Mouse (Mus musculus): ENCODE measurements around the gene Notch2.

Notch2 gene

GRCm38 (mm10) chr3:98160330-98160729, 147.0 kb downstream of the Notch2 start, which contains the start of gene Adam30:
TSS of gene Adam30 (plus strand) at chr3:98160630.
- DNase-seq, result no peak

GRCm38 (mm10) chr3:98178340-98178739, 165.0 kb downstream of the Notch2 start:
- DNase-seq, result peak; percentile 52

DNA sequence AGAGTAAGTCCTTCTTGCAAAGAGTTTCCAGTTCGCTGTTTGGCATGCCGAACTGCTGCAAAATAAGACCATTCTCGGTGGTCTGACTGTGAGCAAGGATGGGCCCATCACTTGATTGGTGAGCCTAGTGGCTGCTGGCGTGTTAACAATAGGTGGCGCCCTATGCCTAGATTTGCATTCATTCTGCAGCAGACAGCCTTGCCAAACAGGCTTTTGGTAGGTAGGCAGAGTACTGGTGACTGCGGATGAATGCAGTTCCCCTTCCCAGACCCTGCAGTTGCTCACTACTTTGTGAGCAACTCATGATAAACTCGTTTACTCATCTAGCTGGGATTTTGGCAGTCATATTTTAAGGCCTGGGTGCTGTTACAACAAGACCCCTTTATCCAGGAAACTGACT, 167.5 kb downstream of the Notch2 start:
- peak; percentile 29 for DNase-seq

DNA sequence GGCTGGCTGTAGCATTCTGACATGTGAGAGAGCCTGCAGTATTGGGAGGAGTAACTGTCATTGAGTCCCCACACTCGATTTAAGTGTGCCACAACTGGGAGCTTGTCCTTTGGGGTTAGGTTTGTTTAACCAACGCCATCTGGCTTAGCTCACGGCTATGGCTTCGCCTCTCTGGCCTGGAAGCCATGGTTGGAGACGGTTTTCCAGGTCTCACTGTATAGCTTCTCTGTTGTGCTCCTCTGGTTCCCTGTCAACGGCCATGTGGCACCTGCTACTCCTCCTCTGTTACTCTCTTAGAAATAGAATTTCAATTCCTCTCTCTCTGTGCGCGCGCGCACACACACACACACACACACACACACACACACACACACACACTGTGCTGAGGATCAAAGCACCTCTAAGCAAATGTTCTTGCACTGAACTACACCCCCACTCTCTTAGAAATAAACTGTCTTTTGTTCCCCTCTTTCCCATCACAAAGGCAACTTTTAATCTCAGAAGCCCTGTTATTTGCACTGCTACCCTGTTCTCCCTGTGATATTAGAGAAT, 171.9 kb downstream of the Notch2 start:
- no peak for DNase-seq

- no peak for DNase-seq
These were observed 174.4 kb downstream of the Notch2 start for GRCm38 (mm10) chr3:98187777-98188176.

- DNase-seq, result no peak
These were observed 184.6 kb downstream of the Notch2 start for GRCm38 (mm10) chr3:98197711-98198532.

DNA sequence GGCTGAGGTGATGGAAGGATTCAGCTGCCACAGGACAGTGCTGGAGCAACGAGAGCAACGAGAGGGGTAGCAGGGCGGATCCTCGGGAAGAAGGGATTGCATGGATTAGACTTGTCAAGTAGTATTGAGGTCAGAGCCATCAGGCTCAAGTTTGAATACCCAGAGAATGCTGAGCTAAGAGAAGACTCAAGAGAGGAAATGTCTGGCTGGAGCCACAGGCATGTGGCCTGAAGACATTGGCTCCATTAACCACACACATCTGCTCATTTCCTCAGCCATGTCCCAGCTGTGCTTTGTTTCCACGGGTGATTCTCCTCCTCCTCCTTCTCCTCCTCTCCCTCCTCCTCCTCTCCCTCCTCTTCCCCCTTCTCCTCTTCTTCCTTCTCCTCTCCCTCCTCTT, 186.4 kb downstream of the Notch2 start:
- DNase-seq, result no peak

Measured in kidney, adult 11 months (tissue).